Mouse (Mus musculus) kidney, postnatal 0 days (tissue): ENCODE measurements around the gene Mrm3. TPM values are rescaled to one million over a fixed set of nuclear protein-coding genes. Genes with fewer than 3 reads are reported as not detected.
A peak's percentile ranks its signal among the peaks of the same experiment; 100 is the strongest.

ENCODE experiments used
- ATAC-seq: fragments of 200-750 bp; cut with Nextera tagmentation; replicated peaks from 2 replicates; pipeline ENCODE4 v1.8.0; 2017; ENCODE audit warnings: low read depth, moderate number of reproducible peaks, moderate TSS enrichment, moderate library complexity; ENCODE audit not compliant: low FRiP score
- DNase-seq: peaks from one replicate; pipeline ENCODE4 v3.0.0-alpha.2; 2016; ENCODE audit warnings: low spot score
- H3K27ac ChIP-seq: fragments of 300-500 bp; sonication (generic); 2 replicates; pipeline ENCODE4 v1.5.1; 2014; ENCODE audit warnings: mild to moderate bottlenecking
- H3K27me3 ChIP-seq: fragments of 300-500 bp; sonication (generic); 2 replicates; pipeline ENCODE4 v1.6.1; 2014; ENCODE audit warnings: low read length, mixed read lengths; ENCODE audit not compliant: insufficient read depth
- H3K36me3 ChIP-seq: fragments of 300-500 bp; sonication (generic); 2 replicates; pipeline ENCODE4 v1.6.1; 2014; ENCODE audit warnings: low read length, mixed read lengths; ENCODE audit not compliant: insufficient read depth
- H3K4me1 ChIP-seq: fragments of 300-500 bp; sonication (generic); replicated peaks from 2 replicates; pipeline ENCODE4 v1.6.1; 2014; ENCODE audit warnings: antibody characterized with exemption, low read length, mixed read lengths; ENCODE audit not compliant: insufficient read depth
- H3K4me2 ChIP-seq: fragments of 300-500 bp; sonication (generic); 2 replicates; pipeline ENCODE4 v1.6.1; 2014; ENCODE audit warnings: mild to moderate bottlenecking, low read length, moderate library complexity, mixed read lengths
- H3K4me3 ChIP-seq: fragments of 300-500 bp; sonication (generic); replicated peaks from 2 replicates; pipeline ENCODE4 v1.5.1; 2014; ENCODE audit warnings: low read depth, low read length
- H3K9ac ChIP-seq: fragments of 300-500 bp; sonication (generic); 2 replicates; pipeline ENCODE4 v1.6.1; 2014; ENCODE audit warnings: low read depth, low read length
- H3K9me3 ChIP-seq: fragments of 300-500 bp; sonication (generic); replicated peaks from 2 replicates; pipeline ENCODE4 v1.6.1; 2016; ENCODE audit warnings: low read length, inconsistent platforms, mixed read lengths
- CTCF ChIP-seq: IDR thresholded peaks from 2 replicates; pipeline ENCODE4 v1.5.1; 2016; ENCODE audit warnings: antibody characterized with exemption, low read depth, mild to moderate bottlenecking, moderate library complexity
- WGBS: fragments of 180-500 bp; shearing (Covaris S2); extraction: QIAGEN DNeasy Blood & Tissue Kit; methylation state at CpG from one replicate; pipeline ENCODE4 v1.1.7; 2014; 5-methylcytosine and 5-hydroxymethylcytosine counted together
- polyA plus RNA-seq: library from polyadenylated mRNA; unstranded; fragments of >200 nt; fragmentation: Nextera tagmentation; extraction: Ambion mirVana; gene quantifications from 2 replicates; pipeline ENCODE4 v1.2.1, GENCODE M21; 2015

Gene Mrm3
- polyA plus RNA-seq, 1 experiment from 2014 or later: 21.2 TPM

GRCm38 (mm10) chr11:76246439-76246838 lies 2.9 kb downstream of the Mrm3 start:
- Histone ChIP-seq H3K4me2 (no peak overlapping the region), H3K36me3 (0 out of 2 replicates have a peak, but pooled peaks cover 12% of the 10 kb centered on the region), H3K4me3 (no peak overlapping the region), H3K4me1 (peaks cover 9% of the 10 kb centered on the region), H3K27ac (no peak overlapping the region), H3K9ac (no peak overlapping the region), H3K27me3 (no peaks in the 10 kb centered on the region), H3K9me3 (no peaks in the 10 kb centered on the region)
- ATAC-seq (no peak), DNase-seq (no peak)
- TF ChIP-seq CTCF: no peak

- no peak overlapping the region for H3K9ac ChIP-seq
- DNase-seq (no peak), ATAC-seq (no peak)
- WGBS: 42% methylated on average over 2 of the region's 2 CpGs
- peak; percentile 36; the same call in 1 of the 2 replicates for TF ChIP-seq CTCF
- no peak overlapping the region for H3K4me2 ChIP-seq
- H3K9me3 ChIP-seq: no peaks in the 10 kb centered on the region
- no peak overlapping the region for H3K27ac ChIP-seq
- H3K4me3 ChIP-seq: no peak overlapping the region
- peaks cover 9% of the 10 kb centered on the region for H3K4me1 ChIP-seq
- H3K27me3 ChIP-seq: no peaks in the 10 kb centered on the region
- 0 out of 2 replicates have a peak, but pooled peaks cover 12% of the 10 kb centered on the region for H3K36me3 ChIP-seq
Measured at GRCm38 (mm10) chr11:76247239-76247638, 3.7 kb downstream of the Mrm3 start.

- Histone ChIP-seq H3K36me3 (0 out of 2 replicates have a peak, but pooled peaks cover 12% of the 10 kb centered on the region), H3K27me3 (no peaks in the 10 kb centered on the region), H3K9me3 (no peaks in the 10 kb centered on the region), H3K4me2 (no peak overlapping the region), H3K4me3 (no peak overlapping the region), H3K27ac (no peak overlapping the region), H3K4me1 (peaks cover 6% of the 10 kb centered on the region; the same call in 1 of the 2 replicates), H3K9ac (no peak overlapping the region)
- DNase-seq (no peak), ATAC-seq (no peak)
- no peak for TF ChIP-seq CTCF
- WGBS: 61% methylated on average over 3 of the region's 3 CpGs
Measured at GRCm38 (mm10) chr11:76252036-76252435, 8.5 kb downstream of the Mrm3 start.

GRCm38 (mm10) chr11:76253145-76253917 lies 9.8 kb downstream of the Mrm3 start:
- Histone ChIP-seq H3K4me3 (no peak overlapping the region), H3K27ac (no peak overlapping the region), H3K9me3 (no peaks in the 10 kb centered on the region), H3K36me3 (0 out of 2 replicates have a peak, but pooled peaks cover 9% of the 10 kb centered on the region), H3K4me2 (no peak overlapping the region), H3K27me3 (no peaks in the 10 kb centered on the region), H3K9ac (no peak overlapping the region), H3K4me1 (peaks cover 6% of the 10 kb centered on the region; the same call in 1 of the 2 replicates)
- WGBS: 43% methylated on average over 5 of the region's 5 CpGs
- peak; percentile 94 for TF ChIP-seq CTCF
- ATAC-seq (peak; percentile 80), DNase-seq (peak; percentile 94)

GRCm38 (mm10) chr11:76253918-76254264 lies 10.4 kb downstream of the Mrm3 start:
- ATAC-seq (no peak), DNase-seq (no peak)
- H3K36me3 ChIP-seq: 0 out of 2 replicates have a peak, but pooled peaks cover 4% of the 10 kb centered on the region
- TF ChIP-seq CTCF: no peak
- H3K4me3 ChIP-seq: no peak overlapping the region
- no peak overlapping the region for H3K9ac ChIP-seq
- no peak overlapping the region for H3K27ac ChIP-seq
- no peaks in the 10 kb centered on the region for H3K27me3 ChIP-seq
- no peaks in the 10 kb centered on the region for H3K9me3 ChIP-seq
- 75% methylated on average over 4 of the region's 4 CpGs for WGBS
- H3K4me2 ChIP-seq: no peak overlapping the region
- peaks cover 6% of the 10 kb centered on the region; the same call in 1 of the 2 replicates for H3K4me1 ChIP-seq

GRCm38 (mm10) chr11:76255431-76256001 lies 12.0 kb downstream of the Mrm3 start:
- no peak for TF ChIP-seq CTCF
- DNase-seq (peak; percentile 35), ATAC-seq (no peak)
- 61% methylated on average over 4 of the region's 4 CpGs for WGBS
- no peaks in the 10 kb centered on the region for H3K36me3 ChIP-seq
- H3K27me3 ChIP-seq: no peaks in the 10 kb centered on the region
- H3K27ac ChIP-seq: no peak overlapping the region
- no peaks in the 10 kb centered on the region for H3K9me3 ChIP-seq
- H3K4me2 ChIP-seq: no peak overlapping the region
- H3K9ac ChIP-seq: no peak overlapping the region
- H3K4me1 ChIP-seq: peaks cover 6% of the 10 kb centered on the region; the same call in 1 of the 2 replicates
- no peak overlapping the region for H3K4me3 ChIP-seq
